Mouse (Mus musculus): ENCODE measurements around the gene Sgms2.

- TF ChIP-seq CTCF (IDR thresholded peaks at IDR 0.05; ENCODE audit: extremely low read depth, insufficient read depth, insufficient read length, insufficient replicate concordance) (no peak), POLR2A (IDR thresholded peaks at IDR 0.05; ENCODE audit: low read depth, low read length) (no peak)
Observed at GRCm38 (mm10) chr3:131372996-131373395, 118.2 kb downstream of the Sgms2 start.

Measured in spleen, adult 2 months (tissue).